Mouse (Mus musculus) C2C12 (cell line): Measurements from ENCODE around the gene C8a. TPM values are rescaled to one million over a fixed set of nuclear protein-coding genes. Genes with fewer than 3 reads are reported as not detected.

ENCODE experiments used
- H3K27me3 ChIP-seq: one replicate; pipeline ENCODE4 v1.6.1; 2011; ENCODE audit not compliant: control insufficient read depth, insufficient read depth, insufficient read length
- H3K36me3 ChIP-seq: one replicate; pipeline ENCODE4 v1.6.1; 2011; ENCODE audit not compliant: control insufficient read depth, insufficient read depth
- H3K4me3 ChIP-seq: one replicate; pipeline ENCODE4 v1.5.1; 2011; ENCODE audit warnings: mild to moderate bottlenecking, control low read depth; ENCODE audit not compliant: poor library complexity, insufficient read depth, severe bottlenecking
- H3K79me2 ChIP-seq: one replicate; pipeline ENCODE4 v1.6.1; 2011; ENCODE audit not compliant: control insufficient read depth, insufficient read depth
- H3K79me3 ChIP-seq: one replicate; pipeline ENCODE4 v1.6.1; 2011; ENCODE audit warnings: low read depth, control low read depth
- H3ac ChIP-seq: one replicate; pipeline ENCODE3; 2011; ENCODE audit warnings: low read depth; ENCODE audit not compliant: control insufficient read depth, insufficient read length
- CEBPB ChIP-seq: IDR thresholded peaks from one replicate; pipeline ENCODE4 v1.6.1; 2011; ENCODE audit warnings: low read depth, mild to moderate bottlenecking, control low read depth, moderate library complexity
- CTCF ChIP-seq: IDR thresholded peaks from one replicate; pipeline ENCODE4 v1.5.1; 2011; ENCODE audit not compliant: control insufficient read depth, insufficient read depth, insufficient read length
- FOSL1 ChIP-seq: IDR thresholded peaks from one replicate; pipeline ENCODE4 v1.8.0; 2011; ENCODE audit warnings: mild to moderate bottlenecking, low read length; ENCODE audit not compliant: poor library complexity, insufficient read depth, severe bottlenecking
- MAX ChIP-seq: IDR thresholded peaks from one replicate; pipeline ENCODE4 v1.6.1; 2011; ENCODE audit warnings: mild to moderate bottlenecking, control low read depth
- MYOD1 ChIP-seq: IDR thresholded peaks from one replicate; pipeline ENCODE4 v1.6.1; 2011; ENCODE audit warnings: low read depth; ENCODE audit not compliant: control insufficient read depth, insufficient read length
- MYOG ChIP-seq: IDR thresholded peaks from one replicate; pipeline ENCODE4 v1.6.1; 2011; ENCODE audit not compliant: control insufficient read depth, insufficient read length; ENCODE audit errors: extremely low read depth
- USF1 ChIP-seq: IDR thresholded peaks from one replicate; pipeline ENCODE4 v1.6.1; 2011; ENCODE audit warnings: low read depth, mild to moderate bottlenecking, control low read depth, moderate library complexity
- polyA plus RNA-seq: library from polyadenylated mRNA; unstranded; fragments of >200 nt; fragmentation: generic; extraction: Trizol; gene quantifications from one replicate; pipeline ENCODE4 v1.2.1, GENCODE M21; 2012; ENCODE audit warnings: missing spikeins

C8a gene
- polyA plus RNA-seq, 1 experiment, result not detected

GRCm38 (mm10) chr4:104818986-104819385 lies 57.2 kb downstream of the C8a start:
- H3K79me2 ChIP-seq, result no peaks in the 10 kb centered on the region
- no peak overlapping the region for H3ac ChIP-seq
- no peaks in the 10 kb centered on the region for H3K27me3 ChIP-seq
- no peak for TF ChIP-seq FOSL1
- TF ChIP-seq MYOG, result no peak
- TF ChIP-seq USF1, result no peak
- no peak for TF ChIP-seq CTCF
- no peak for TF ChIP-seq MYOD1
- TF ChIP-seq MAX, result no peak
- no peak for TF ChIP-seq CEBPB
- H3K79me3 ChIP-seq, result no peaks in the 10 kb centered on the region
- no peak overlapping the region for H3K4me3 ChIP-seq
- no peaks in the 10 kb centered on the region for H3K36me3 ChIP-seq

GRCm38 (mm10) chr4:104817509-104817908 lies 58.7 kb downstream of the C8a start:
- Histone ChIP-seq H3K79me2 (no peaks in the 10 kb centered on the region), H3K4me3 (no peak overlapping the region), H3K36me3 (no peaks in the 10 kb centered on the region), H3K27me3 (no peaks in the 10 kb centered on the region), H3K79me3 (no peaks in the 10 kb centered on the region), H3ac (no peak overlapping the region)
- no peak for TF ChIP-seq CTCF
- TF ChIP-seq USF1, result no peak
- no peak for TF ChIP-seq FOSL1
- no peak for TF ChIP-seq CEBPB
- no peak for TF ChIP-seq MAX
- no peak for TF ChIP-seq MYOD1
- TF ChIP-seq MYOG, result no peak

- Histone ChIP-seq H3K79me2 (no peaks in the 10 kb centered on the region), H3ac (no peak overlapping the region), H3K79me3 (no peaks in the 10 kb centered on the region), H3K4me3 (no peak overlapping the region), H3K36me3 (no peaks in the 10 kb centered on the region), H3K27me3 (no peaks in the 10 kb centered on the region)
- TF ChIP-seq MYOG, result no peak
- TF ChIP-seq CEBPB, result no peak
- no peak for TF ChIP-seq CTCF
- TF ChIP-seq MYOD1, result no peak
- no peak for TF ChIP-seq USF1
- TF ChIP-seq FOSL1, result no peak
- no peak for TF ChIP-seq MAX
Observed at GRCm38 (mm10) chr4:104816519-104817232, 59.5 kb downstream of the C8a start.

- Histone ChIP-seq H3K79me2 (no peaks in the 10 kb centered on the region), H3K27me3 (no peaks in the 10 kb centered on the region), H3K79me3 (no peaks in the 10 kb centered on the region), H3K4me3 (no peak overlapping the region), H3ac (no peak overlapping the region), H3K36me3 (no peaks in the 10 kb centered on the region)
- TF ChIP-seq FOSL1 (no peak), USF1 (no peak), CEBPB (no peak), MAX (no peak), MYOD1 (no peak), CTCF (no peak), MYOG (no peak)
Observed at GRCm38 (mm10) chr4:104813617-104814016, 62.6 kb downstream of the C8a start.

- no peaks in the 10 kb centered on the region for H3K79me3 ChIP-seq
- no peaks in the 10 kb centered on the region for H3K27me3 ChIP-seq
- H3K4me3 ChIP-seq, result no peak overlapping the region
- TF ChIP-seq CTCF (no peak), CEBPB (no peak), MAX (no peak), MYOG (no peak), USF1 (no peak), MYOD1 (no peak), FOSL1 (no peak)
- H3K79me2 ChIP-seq, result no peaks in the 10 kb centered on the region
- no peak overlapping the region for H3ac ChIP-seq
- no peaks in the 10 kb centered on the region for H3K36me3 ChIP-seq
Observed at GRCm38 (mm10) chr4:104810710-104811286, 65.4 kb downstream of the C8a start.
